Mouse (Mus musculus): ENCODE results near the gene 1700061G19Rik. TPM values are rescaled to one million over a fixed set of nuclear protein-coding genes. Genes with fewer than 3 reads are reported as not detected.

The 1700061G19Rik gene
- 0.05 and 0.22 TPM in 2 replicates for polyA plus RNA-seq (2012; rRNA removed)

DNA sequence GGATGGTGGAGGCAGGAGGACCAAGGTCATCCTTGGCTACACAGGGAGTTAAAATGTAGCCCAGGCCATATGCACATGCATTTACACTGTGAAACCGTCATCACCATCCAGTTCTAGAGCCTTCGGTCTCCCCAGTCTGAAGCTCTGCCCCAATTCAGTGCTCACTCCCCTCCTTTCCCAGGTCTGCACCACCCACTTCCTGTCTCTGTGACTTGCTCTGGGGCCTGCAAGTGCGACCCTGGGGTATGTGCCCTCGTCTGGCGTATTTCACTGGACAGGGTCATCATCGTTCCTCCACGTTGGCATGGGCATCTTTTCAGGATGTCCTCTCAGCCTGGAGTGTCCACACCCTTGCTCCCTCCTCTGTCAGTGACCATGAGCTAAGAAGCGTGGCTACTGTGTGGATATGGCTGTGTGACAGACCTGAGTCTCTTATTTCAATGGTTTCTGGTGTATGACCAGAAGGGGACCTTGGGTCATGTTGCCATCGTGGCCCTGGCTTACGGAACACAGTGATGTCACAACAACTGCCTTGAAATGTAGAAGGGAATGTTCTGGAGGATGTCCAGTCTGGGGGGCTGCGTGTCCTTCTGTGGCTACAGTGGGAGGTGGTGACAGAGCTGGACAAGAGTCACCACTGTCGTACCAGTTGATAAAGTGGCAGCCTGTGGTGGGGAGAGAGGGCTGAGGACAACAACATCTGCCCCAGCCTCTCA, at the start of gene 1700061G19Rik:
Gene 1700061G19Rik (plus strand): TSS at position 542 of the 716 bp plus-strand sequence.

DNA sequence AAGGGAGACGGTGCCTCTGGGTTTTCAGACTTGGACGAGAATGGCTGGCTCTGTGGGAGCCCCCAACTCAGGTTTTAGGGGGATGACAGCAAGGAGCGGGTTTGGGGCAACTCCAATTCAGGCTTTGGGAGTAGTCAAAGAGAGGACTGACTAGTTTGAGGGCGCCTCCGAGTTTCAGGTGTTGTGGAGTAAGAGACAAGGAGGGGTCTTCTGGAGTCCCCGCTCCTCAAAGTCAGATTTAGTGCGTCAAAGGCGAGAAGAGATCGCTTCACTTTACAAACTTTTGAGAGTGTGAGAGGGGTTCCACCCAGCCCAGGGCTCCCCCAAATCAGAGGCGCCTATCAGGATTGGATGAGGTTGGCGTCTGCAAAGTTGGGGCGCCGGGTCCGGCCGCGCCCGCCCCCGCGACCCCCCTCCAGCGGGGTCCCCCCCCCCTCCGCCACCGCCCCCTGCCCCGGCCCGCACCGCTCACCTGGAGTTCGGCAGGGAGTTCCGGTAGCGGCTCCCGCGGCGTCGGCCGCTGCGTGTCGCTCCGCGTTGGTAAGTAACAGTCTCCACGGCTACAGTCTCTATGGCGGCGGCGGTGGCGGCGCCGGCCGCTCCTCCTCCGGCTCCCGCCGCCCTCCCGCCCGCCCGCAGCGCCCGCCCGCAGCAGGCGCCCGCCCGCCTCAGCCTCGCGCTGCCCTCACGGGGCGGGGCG, 44.7 kb upstream of the 1700061G19Rik start, which contains the start of gene Rfx2:
Gene Rfx2 (minus strand): TSS at position 603 of the 700 bp plus-strand sequence.

DNA sequence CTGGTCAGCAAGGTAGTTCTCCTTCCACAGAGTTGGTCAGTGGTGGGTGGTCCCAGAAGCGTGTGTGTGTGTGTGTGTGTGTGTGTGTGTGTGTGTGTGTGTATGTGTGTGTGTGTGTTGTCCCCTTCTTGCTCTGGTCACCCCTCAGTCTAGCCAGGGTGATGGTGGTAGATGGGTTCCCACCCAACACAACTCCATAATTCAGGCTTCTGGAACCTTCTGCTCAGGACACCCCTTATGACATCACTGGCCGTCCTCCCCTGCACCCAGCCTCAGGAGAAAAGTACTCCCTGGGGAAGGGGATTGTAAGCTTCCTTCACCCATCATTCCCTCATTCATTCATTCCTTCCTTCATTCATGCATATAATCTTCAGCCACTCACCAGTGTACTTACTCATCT, 1.0 kb upstream of the 1700061G19Rik start, which contains the start of gene Acsbg2:
Gene Acsbg2 (minus strand): TSS at position 211 of the 400 bp plus-strand sequence.

DNA sequence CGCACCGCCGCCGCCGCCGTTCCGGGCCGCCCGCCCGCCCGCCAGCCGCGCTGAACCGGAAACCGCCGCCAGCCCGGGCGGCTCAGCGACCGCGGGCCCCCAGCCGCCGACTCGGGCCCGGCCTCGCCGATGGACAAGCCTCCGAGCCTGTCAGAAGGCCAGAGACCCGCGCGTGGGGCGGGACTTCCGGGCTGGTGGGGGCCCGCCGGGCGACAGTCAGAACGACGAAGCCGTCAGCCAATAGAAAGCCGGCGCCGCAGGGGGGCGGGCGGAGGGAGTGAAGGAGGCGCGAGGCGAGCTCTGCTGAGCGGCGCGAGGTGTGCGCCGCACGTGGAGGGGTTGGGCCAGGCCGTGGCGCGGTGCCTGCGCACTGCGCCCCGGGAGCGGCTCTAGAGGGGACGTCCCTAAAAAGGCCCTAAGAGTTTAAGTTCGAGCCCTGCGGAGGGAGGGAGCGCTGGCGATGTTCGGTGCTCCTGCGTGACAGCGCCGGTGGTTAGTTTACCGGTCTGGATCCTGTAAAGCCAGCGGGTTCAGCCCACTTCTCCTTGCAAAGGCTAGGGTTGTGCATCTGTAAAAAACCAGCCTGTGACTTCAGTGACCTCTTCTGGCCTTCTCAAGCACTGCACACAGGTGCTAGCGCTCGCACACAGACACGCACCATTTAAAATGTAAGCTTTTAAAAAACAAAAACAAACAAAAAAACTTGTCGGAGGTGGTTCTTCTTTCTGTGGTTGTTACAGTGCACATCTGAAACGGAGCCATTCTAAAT, 60.3 kb downstream of the 1700061G19Rik start, which contains the start of gene Mllt1:
Gene Mllt1 (minus strand): TSS at position 53 of the 769 bp plus-strand sequence.

Other genes starting within 250 kb of the 1700061G19Rik start
- 61.2 and 64.0 TPM in 2 replicates for gene Lonp1, start 248.6 kb upstream of the 1700061G19Rik start, polyA plus RNA-seq (2012; rRNA removed)
- gene Catsperd, start 247.3 kb upstream of the 1700061G19Rik start, polyA plus RNA-seq (2012; rRNA removed): 0.30 and 0.41 TPM in 2 replicates
- 77.0 and 80.9 TPM in 2 replicates for gene Ranbp3, start 202.2 kb upstream of the 1700061G19Rik start, polyA plus RNA-seq (2012; rRNA removed)
- 678 and 874 TPM in 2 replicates for gene Ndufa11, start 157.7 kb upstream of the 1700061G19Rik start, polyA plus RNA-seq (2012; rRNA removed)
- 29.0 and 41.6 TPM in 2 replicates for gene Vmac, start 157.5 kb upstream of the 1700061G19Rik start, polyA plus RNA-seq (2012; rRNA removed)
- gene Nrtn, start 117.9 kb upstream of the 1700061G19Rik start, polyA plus RNA-seq (2012; rRNA removed): 58.2 and 62.5 TPM in 2 replicates
- gene Dus3l, start 110.7 kb upstream of the 1700061G19Rik start, polyA plus RNA-seq (2012; rRNA removed): 75.7 and 94.5 TPM in 2 replicates
- gene Prr22, start 105.2 kb upstream of the 1700061G19Rik start, polyA plus RNA-seq (2012; rRNA removed): 3.8 and 4.5 TPM in 2 replicates
- gene Rfx2, start 44.5 kb upstream of the 1700061G19Rik start, polyA plus RNA-seq (2012; rRNA removed): 13.0 and 16.5 TPM in 2 replicates
- gene Acsbg2, start 1.0 kb upstream of the 1700061G19Rik start, polyA plus RNA-seq (2012; rRNA removed): not detected in 2 replicates
- 59.6 and 65.3 TPM in 2 replicates for gene Mllt1, start 59.9 kb downstream of the 1700061G19Rik start, polyA plus RNA-seq (2012; rRNA removed)
- gene Acer1, start 106.6 kb downstream of the 1700061G19Rik start, polyA plus RNA-seq (2012; rRNA removed): 73.6 and 84.8 TPM in 2 replicates
- gene Clpp, start 114.8 kb downstream of the 1700061G19Rik start, polyA plus RNA-seq (2012; rRNA removed): 174 and 182 TPM in 2 replicates
- 70.7 and 72.3 TPM in 2 replicates for gene Alkbh7, start 121.9 kb downstream of the 1700061G19Rik start, polyA plus RNA-seq (2012; rRNA removed)
- gene Pspn, start 124.5 kb downstream of the 1700061G19Rik start, polyA plus RNA-seq (2012; rRNA removed): 0.57 TPM in 1 of 2 replicates, not detected in the other
- gene Gtf2f1, start 135.8 kb downstream of the 1700061G19Rik start, polyA plus RNA-seq (2012; rRNA removed): 31.0 and 35.2 TPM in 2 replicates
- 0.24 TPM in 1 of 2 replicates, not detected in the other for gene Gm17949, start 136.0 kb downstream of the 1700061G19Rik start, polyA plus RNA-seq (2012; rRNA removed)
- 83.9 and 101 TPM in 2 replicates for gene Khsrp, start 156.0 kb downstream of the 1700061G19Rik start, polyA plus RNA-seq (2012; rRNA removed)
- not detected in 2 replicates for gene Slc25a41, start 166.2 kb downstream of the 1700061G19Rik start, polyA plus RNA-seq (2012; rRNA removed)
- gene Crb3, start 183.6 kb downstream of the 1700061G19Rik start, polyA plus RNA-seq (2012; rRNA removed): 237 and 303 TPM in 2 replicates
- 33.4 and 39.0 TPM in 2 replicates for gene Slc25a23, start 184.4 kb downstream of the 1700061G19Rik start, polyA plus RNA-seq (2012; rRNA removed)
- gene Dennd1c, start 203.0 kb downstream of the 1700061G19Rik start, polyA plus RNA-seq (2012; rRNA removed): 3.9 and 4.8 TPM in 2 replicates
- 8.0 and 8.8 TPM in 2 replicates for gene Tubb4a, start 212.3 kb downstream of the 1700061G19Rik start, polyA plus RNA-seq (2012; rRNA removed)
- gene Tnfsf9, start 229.8 kb downstream of the 1700061G19Rik start, polyA plus RNA-seq (2012; rRNA removed): 2.2 and 2.3 TPM in 2 replicates

Measured in colon, adult 2 months (tissue).